Mouse (Mus musculus) liver, postnatal 0 days (tissue): ENCODE measurements around the gene 1700088E04Rik.
A peak's percentile ranks its signal among the peaks of the same experiment; 100 is the strongest.

ENCODE experiments used
- CTCF ChIP-seq: sonication (generic); IDR thresholded peaks from 2 replicates; pipeline ENCODE4 v1.5.1; 2016; ENCODE audit warnings: antibody characterized with exemption, low read depth
- EP300 ChIP-seq: IDR thresholded peaks from 2 replicates; pipeline ENCODE4 v1.6.1; 2016; ENCODE audit warnings: antibody characterized with exemption, low read depth, mild to moderate bottlenecking

GRCm38 (mm10) chr15:79105804-79106203, 35.2 kb downstream of the 1700088E04Rik start:
- TF ChIP-seq CTCF = no peak
- peak; percentile 58 for TF ChIP-seq EP300
